12 mouse cellular contexts compared by ENCODE assay signal in genomic region chr4:46906036-46906691, GRCm38 (mm10).
"Had no signal": no experiment of that assay in that cellular context is flagged by ENCODE, and none has a peak within 500 bp of the region (broad histone marks: within the 10 kb centered on the region; RNA-seq: fewer than 3 reads in every experiment).

No protein-coding gene starts in this region.

- H3K27ac ChIP-seq: hindbrain, embryonic 15.5 days; kidney, embryonic 15.5 days; limb, embryonic 13.5 days; midbrain, embryonic 12.5 days; stomach, embryonic 15.5 days had no signal

- H3K4me3 ChIP-seq: hindbrain, embryonic 15.5 days; kidney, embryonic 15.5 days; limb, embryonic 13.5 days; midbrain, embryonic 12.5 days; stomach, embryonic 15.5 days had no signal

- H3K9me3 ChIP-seq: hindbrain, embryonic 15.5 days; kidney, embryonic 15.5 days; stomach, embryonic 15.5 days had no signal

- H3K36me3 ChIP-seq: hindbrain, embryonic 15.5 days; kidney, embryonic 15.5 days; limb, embryonic 13.5 days; midbrain, embryonic 12.5 days; stomach, embryonic 15.5 days had no signal

- H3K9ac ChIP-seq: hindbrain, embryonic 15.5 days; kidney, embryonic 15.5 days; limb, embryonic 13.5 days; midbrain, embryonic 12.5 days; stomach, embryonic 15.5 days had no signal

- H3K4me2 ChIP-seq: hindbrain, embryonic 15.5 days; kidney, embryonic 15.5 days; limb, embryonic 13.5 days; midbrain, embryonic 12.5 days; stomach, embryonic 15.5 days had no signal

- DNase-seq: kidney, adult 2 months; kidney, postnatal 14 days; left cerebral cortex, postnatal 4 days; lung, adult 18-20 months; right cerebral cortex, postnatal 14 days; thymus, postnatal 36 days had no signal

- H3K27me3 ChIP-seq: hindbrain, embryonic 15.5 days; limb, embryonic 13.5 days; midbrain, embryonic 12.5 days; stomach, embryonic 15.5 days had no signal

- H3K4me1 ChIP-seq: kidney, embryonic 15.5 days; midbrain, embryonic 12.5 days; stomach, embryonic 15.5 days had no signal

- ATAC-seq: midbrain, embryonic 16.5 days had no signal
